Mouse (Mus musculus) MEL (cell line): ENCODE data around the gene Olfr1040. TPM values are rescaled to one million over a fixed set of nuclear protein-coding genes. Genes with fewer than 3 reads are reported as not detected.

ENCODE experiments used
- DNase-seq: peaks from one replicate; pipeline ENCODE4 v3.0.0; 2011; ENCODE audit warnings: low read depth, low spot score
- H3K27ac ChIP-seq: 2 replicates; pipeline ENCODE4 v1.5.1; 2012; ENCODE audit warnings: low read depth, mild to moderate bottlenecking, control low read depth, low read length, moderate library complexity; ENCODE audit not compliant: control insufficient read depth
- H3K27me3 ChIP-seq, 2 experiments: fragments of 150-350 bp in 1 of 2; sonication (generic) in 1 of 2; 2 replicates each; pipeline ENCODE4 v1.6.1; 2012; ENCODE audit warnings: low read length in 2 of 2, mild to moderate bottlenecking in 2 of 2, improper control_type of control experiment in 1 of 2, moderate library complexity in 1 of 2; ENCODE audit not compliant: insufficient read depth in 2 of 2, control insufficient read depth in 1 of 2
- H3K36me3 ChIP-seq, 2 experiments: 2 replicates each; pipeline ENCODE4 v1.6.1; 2012 to 2014; ENCODE audit warnings: low read length in 2 of 2, improper control_type of control experiment in 1 of 2, inconsistent platforms in 1 of 2, mild to moderate bottlenecking in 1 of 2; ENCODE audit not compliant: insufficient read depth in 2 of 2, control insufficient read depth in 1 of 2
- H3K4me1 ChIP-seq, 2 experiments: fragments of 150-350 bp in 1 of 2; sonication (generic) in 1 of 2; 2 replicates each; pipeline ENCODE4 v1.6.1; 2012; ENCODE audit warnings: low read length in 2 of 2, improper control_type of control experiment in 1 of 2, mild to moderate bottlenecking in 1 of 2; ENCODE audit not compliant: insufficient read depth in 2 of 2, control insufficient read depth in 1 of 2
- H3K4me3 ChIP-seq, 2 experiments: fragments of 150-350 bp in 1 of 2; sonication (generic) in 1 of 2; 2 replicates each; pipeline ENCODE4 v1.5.1; 2012; ENCODE audit warnings: low read depth in 2 of 2, low read length in 2 of 2, mild to moderate bottlenecking in 2 of 2, moderate library complexity in 2 of 2, control low read depth in 1 of 2, improper control_type of control experiment in 1 of 2; ENCODE audit not compliant: control insufficient read depth in 1 of 2, insufficient read depth in 1 of 2
- H3K79me2 ChIP-seq: 2 replicates; pipeline ENCODE4 v1.6.1; 2012; ENCODE audit warnings: mild to moderate bottlenecking, low read length, moderate library complexity; ENCODE audit not compliant: control insufficient read depth, poor library complexity, insufficient read depth
- H3K9ac ChIP-seq: 2 replicates; pipeline ENCODE4 v1.6.1; 2012; ENCODE audit warnings: low read depth, mild to moderate bottlenecking, control low read depth, low read length, moderate library complexity; ENCODE audit not compliant: control insufficient read depth, poor library complexity, severe bottlenecking
- H3K9me3 ChIP-seq: fragments of 150-350 bp; sonication (generic); replicated peaks from 2 replicates; pipeline ENCODE4 v1.6.1; 2012; ENCODE audit warnings: mild to moderate bottlenecking, low read length, improper control_type of control experiment, moderate library complexity; ENCODE audit not compliant: insufficient read depth
- BHLHE40 ChIP-seq: IDR thresholded peaks from 2 replicates; pipeline ENCODE4 v1.6.1; 2012; ENCODE audit warnings: low read depth, mild to moderate bottlenecking, inconsistent platforms, low read length, improper control_type of control experiment, borderline replicate concordance
- CHD1 ChIP-seq: IDR thresholded peaks from 2 replicates; pipeline ENCODE4 v1.6.1; 2012; ENCODE audit warnings: low read depth, mild to moderate bottlenecking, inconsistent platforms, low read length, improper control_type of control experiment
- CHD2 ChIP-seq: IDR thresholded peaks from 2 replicates; pipeline ENCODE4 v1.6.1; 2011; ENCODE audit warnings: low read length, improper control_type of control experiment
- EP300 ChIP-seq, 2 experiments: IDR thresholded peaks; 2 replicates each; pipeline ENCODE4 v1.6.1; 2011; ENCODE audit warnings: improper control_type of control experiment in 2 of 2, low read length in 2 of 2, low read depth in 1 of 2, mild to moderate bottlenecking in 1 of 2
- GABPA ChIP-seq: IDR thresholded peaks from 2 replicates; pipeline ENCODE4 v1.6.1; 2012; ENCODE audit warnings: low read depth, mild to moderate bottlenecking, inconsistent platforms, low read length, improper control_type of control experiment, moderate library complexity
- JUND ChIP-seq: IDR thresholded peaks from 2 replicates; pipeline ENCODE4 v1.6.1; 2011; ENCODE audit warnings: low read depth, mild to moderate bottlenecking, improper control_type of control experiment, low read length
- MAFK ChIP-seq: IDR thresholded peaks from 2 replicates; pipeline ENCODE4 v1.6.1; 2011; ENCODE audit warnings: low read depth, mild to moderate bottlenecking, low read length, improper control_type of control experiment, borderline replicate concordance
- MAX ChIP-seq: IDR thresholded peaks from 2 replicates; pipeline ENCODE4 v1.6.1; 2011; ENCODE audit warnings: low read length, improper control_type of control experiment
- MEF2A ChIP-seq: IDR thresholded peaks from 2 replicates; pipeline ENCODE4 v1.6.1; 2014; ENCODE audit warnings: low read depth, mild to moderate bottlenecking, inconsistent platforms, low read length, improper control_type of control experiment; ENCODE audit not compliant: poor library complexity, insufficient replicate concordance, severe bottlenecking; ENCODE audit errors: extremely low read depth
- MXI1 ChIP-seq: IDR thresholded peaks from 2 replicates; pipeline ENCODE4 v1.6.1; 2011; ENCODE audit warnings: mild to moderate bottlenecking, low read depth, low read length, improper control_type of control experiment
- MYB ChIP-seq: IDR thresholded peaks from 2 replicates; pipeline ENCODE4 v1.6.1; 2011; ENCODE audit warnings: mild to moderate bottlenecking, low read depth, low read length, improper control_type of control experiment
- MYC ChIP-seq: IDR thresholded peaks from 2 replicates; pipeline ENCODE4 v1.6.1; 2011; ENCODE audit warnings: low read depth, mild to moderate bottlenecking, low read length, improper control_type of control experiment, moderate library complexity
- POLR2AphosphoS2 ChIP-seq: IDR thresholded peaks from 2 replicates; pipeline ENCODE4 v1.6.1; 2011; ENCODE audit warnings: low read length, improper control_type of control experiment
- RAD21 ChIP-seq: IDR thresholded peaks from 2 replicates; pipeline ENCODE4 v1.6.1; 2011; ENCODE audit warnings: mild to moderate bottlenecking, low read depth, low read length, improper control_type of control experiment
- RCOR1 ChIP-seq: IDR thresholded peaks from 2 replicates; pipeline ENCODE4 v1.6.1; 2012; ENCODE audit warnings: low read depth, mild to moderate bottlenecking, inconsistent platforms, low read length, improper control_type of control experiment
- SMC3 ChIP-seq: IDR thresholded peaks from 2 replicates; pipeline ENCODE4 v1.6.1; 2011; ENCODE audit warnings: low read depth, low read length, improper control_type of control experiment
- UBTF ChIP-seq: IDR thresholded peaks from 2 replicates; pipeline ENCODE4 v1.6.1; 2012; ENCODE audit warnings: low read depth, mild to moderate bottlenecking, inconsistent platforms, low read length, improper control_type of control experiment, moderate library complexity, borderline replicate concordance; ENCODE audit not compliant: insufficient read depth
- USF2 ChIP-seq, 2 experiments: IDR thresholded peaks; 2 replicates each; pipeline ENCODE4 v1.6.1; 2011 to 2012; ENCODE audit warnings: improper control_type of control experiment in 2 of 2, low read length in 2 of 2, borderline replicate concordance in 1 of 2, inconsistent platforms in 1 of 2, low read depth in 1 of 2, mild to moderate bottlenecking in 1 of 2; ENCODE audit not compliant: insufficient read depth in 1 of 2
- ZC3H11A ChIP-seq: IDR thresholded peaks from 2 replicates; pipeline ENCODE4 v1.6.1; 2012; ENCODE audit warnings: low read depth, mild to moderate bottlenecking, inconsistent platforms, low read length, improper control_type of control experiment
- ZKSCAN1 ChIP-seq: IDR thresholded peaks from 2 replicates; pipeline ENCODE4 v1.6.1; 2012; ENCODE audit warnings: low read depth, mild to moderate bottlenecking, inconsistent platforms, low read length, improper control_type of control experiment, moderate library complexity
- ZMIZ1 ChIP-seq: IDR thresholded peaks from 2 replicates; pipeline ENCODE4 v1.6.1; 2012; ENCODE audit warnings: low read depth, mild to moderate bottlenecking, inconsistent platforms, low read length, improper control_type of control experiment, moderate library complexity
- polyA plus RNA-seq, 2 experiments: library from polyadenylated mRNA; stranded (reverse) in 1 of 2; unstranded in 1 of 2; fragments of >175 nt in 1 of 2; fragments of >200 nt in 1 of 2; gene quantifications; 2 replicates each; pipeline versions ENCODE4 v1.2.1 to v1.2.4; 2012; ENCODE audit warnings: low replicate concordance in 2 of 2, low read depth in 1 of 2; ENCODE audit not compliant: insufficient read length in 2 of 2, insufficient read depth in 1 of 2, missing spikeins in 1 of 2
- total RNA-seq: library from RNA; depleted of rRNA; stranded (reverse); fragments of 300-350 nt; gene quantifications from 2 replicates; pipeline ENCODE4 v1.2.3, GENCODE M21; 2012

The Olfr1040 gene
- total and polyA plus RNA-seq, 3 experiments, result not detected

DNA sequence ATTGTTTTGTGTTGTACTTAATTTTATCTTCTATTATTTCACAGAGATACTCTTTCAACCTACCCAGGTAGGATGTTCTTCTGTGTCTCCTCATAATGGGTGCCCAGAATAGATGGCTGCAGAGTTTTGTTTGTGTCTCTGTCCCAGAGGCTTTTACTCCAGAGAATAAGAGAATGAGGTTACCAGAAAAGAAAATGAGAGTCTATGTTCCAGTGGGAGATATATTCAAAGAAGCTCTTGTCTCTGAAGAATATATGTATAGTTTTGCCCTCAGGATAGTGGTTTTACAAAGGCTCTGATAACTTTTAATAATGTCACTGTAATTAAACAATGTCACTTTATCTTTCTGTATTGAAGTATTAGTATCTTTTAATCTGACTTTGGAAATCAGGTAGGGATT is 39.1 kb upstream of the Olfr1040 start, which contains the start of gene Olfr52:
Gene Olfr52, minus strand, starts transcription at position 101 of the 400 bp plus-strand sequence.
- no peaks in the 10 kb centered on the region for H3K4me1 ChIP-seq
- no peak within 1 kb of the TSS for H3K4me3 ChIP-seq
- no peaks in the 10 kb centered on the region for H3K9me3 ChIP-seq
- no peaks in the 10 kb centered on the region for H3K79me2 ChIP-seq
- no peak within 1 kb of the TSS for H3K27ac ChIP-seq
- TF ChIP-seq MEF2A (no peak), ZC3H11A (no peak), CHD2 (no peak), SMC3 (no peak), GABPA (no peak), ZKSCAN1 (no peak), RCOR1 (no peak), CHD1 (no peak), BHLHE40 (no peak), USF2 (IDR thresholded peaks at IDR 0.05; ENCODE audit: borderline replicate concordance in 1 of 2, insufficient read depth in 1 of 2, low read depth in 1 of 2, low read length in 2 of 2) (no peak), MXI1 (no peak)
- no peaks in the 10 kb centered on the region for H3K36me3 ChIP-seq
- no peak for DNase-seq
- no peaks in the 10 kb centered on the region for H3K27me3 ChIP-seq
- no peak within 1 kb of the TSS for H3K9ac ChIP-seq

GRCm38 (mm10) chr2:86179950-86180349 is 33.4 kb upstream of the Olfr1040 start:
- no peak overlapping the region for H3K27ac ChIP-seq
- H3K27me3 ChIP-seq, result no peaks in the 10 kb centered on the region
- no peaks in the 10 kb centered on the region for H3K36me3 ChIP-seq
- no peaks in the 10 kb centered on the region for H3K9me3 ChIP-seq
- no peak for TF ChIP-seq BHLHE40
- TF ChIP-seq EP300 (IDR thresholded peaks at IDR 0.05; ENCODE audit: low read depth in 1 of 2, low read length in 2 of 2), result no peak
- no peak for TF ChIP-seq POLR2AphosphoS2
- no peak for TF ChIP-seq ZMIZ1
- no peak for TF ChIP-seq RAD21
- TF ChIP-seq MAFK, result no peak
- TF ChIP-seq MYB, result no peak
- no peak for TF ChIP-seq MYC
- TF ChIP-seq MAX, result no peak
- no peak for TF ChIP-seq JUND
- no peak for TF ChIP-seq ZC3H11A
- TF ChIP-seq UBTF, result no peak
- H3K9ac ChIP-seq, result no peak overlapping the region
- DNase-seq, result no peak
- no peaks in the 10 kb centered on the region for H3K4me1 ChIP-seq
- H3K79me2 ChIP-seq, result no peaks in the 10 kb centered on the region
- no peak overlapping the region for H3K4me3 ChIP-seq
